In genomic region chr5:22542676-22543075, GRCm38 (mm10) we compare ENCODE assay signal across 26 mouse cellular contexts.
"Had no signal": no experiment of that assay in that cellular context is flagged by ENCODE, and none has a peak within 500 bp of the region (broad histone marks: within the 10 kb centered on the region; RNA-seq: fewer than 3 reads in every experiment).

No protein-coding gene starts in this region.

- H3K9ac ChIP-seq: embryonic facial prominence, embryonic 12.5 days; embryonic facial prominence, embryonic 13.5 days; embryonic facial prominence, embryonic 15.5 days; forebrain, embryonic 12.5 days; forebrain, embryonic 13.5 days; forebrain, embryonic 15.5 days; forebrain, postnatal 0 days had no signal

- H3K27me3 ChIP-seq: embryonic facial prominence, embryonic 12.5 days; embryonic facial prominence, embryonic 13.5 days; embryonic facial prominence, embryonic 15.5 days; forebrain, embryonic 12.5 days; forebrain, embryonic 13.5 days; forebrain, embryonic 15.5 days had no signal

- ATAC-seq: forebrain, embryonic 13.5 days; forebrain, embryonic 14.5 days; forebrain, embryonic 15.5 days; forebrain, embryonic 16.5 days; forebrain, postnatal 0 days had no signal

- H3K9me3 ChIP-seq: embryonic facial prominence, embryonic 10.5 days; embryonic facial prominence, embryonic 12.5 days; embryonic facial prominence, embryonic 13.5 days; embryonic facial prominence, embryonic 15.5 days; forebrain, embryonic 10.5 days; forebrain, embryonic 12.5 days; forebrain, embryonic 13.5 days; forebrain, embryonic 15.5 days had no signal

- H3K4me1 ChIP-seq: embryonic facial prominence, embryonic 10.5 days; embryonic facial prominence, embryonic 12.5 days; embryonic facial prominence, embryonic 13.5 days; embryonic facial prominence, embryonic 15.5 days; forebrain, embryonic 10.5 days; forebrain, embryonic 12.5 days; forebrain, embryonic 13.5 days; forebrain, embryonic 15.5 days had no signal

- H3K4me3 ChIP-seq: embryonic facial prominence, embryonic 10.5 days; embryonic facial prominence, embryonic 12.5 days; embryonic facial prominence, embryonic 13.5 days; embryonic facial prominence, embryonic 15.5 days; erythroblast, embryonic 14.5 days; forebrain, embryonic 10.5 days; forebrain, embryonic 12.5 days; forebrain, embryonic 13.5 days; forebrain, embryonic 15.5 days; gastrocnemius, adult 2 months; heart, adult 2 months had no signal

- H3K27ac ChIP-seq: embryonic facial prominence, embryonic 10.5 days; embryonic facial prominence, embryonic 12.5 days; embryonic facial prominence, embryonic 13.5 days; embryonic facial prominence, embryonic 15.5 days; forebrain, embryonic 10.5 days; forebrain, embryonic 12.5 days; forebrain, embryonic 13.5 days; forebrain, embryonic 15.5 days; gastrocnemius, adult 2 months; heart, adult 2 months had no signal

- H3K4me2 ChIP-seq: embryonic facial prominence, embryonic 12.5 days; embryonic facial prominence, embryonic 13.5 days; embryonic facial prominence, embryonic 15.5 days; forebrain, embryonic 12.5 days; forebrain, embryonic 13.5 days; forebrain, embryonic 15.5 days had no signal

- DNase-seq: cerebellum, adult 9-11 months; cerebellum, postnatal 10 days; cerebellum, postnatal 14 days; cerebellum, postnatal 25 days; cerebellum, postnatal 36 days; embryo, embryonic 11 days; forebrain, postnatal 0 days; gastrocnemius, adult 2 months; gastrocnemius, postnatal 10 days; gastrocnemius, postnatal 14 days; gastrocnemius, postnatal 25 days; gastrocnemius, postnatal 36 days; heart, adult 11 months; heart, adult 18-20 months; heart, adult 2 months had no signal
